Mouse (Mus musculus) heart, embryonic 12.5 days (tissue): ENCODE data around the gene Map2. TPM values are rescaled to one million over a fixed set of nuclear protein-coding genes. Genes with fewer than 3 reads are reported as not detected.

Experiments
- ATAC-seq: fragments of 200-750 bp; cut with Nextera tagmentation; 2 replicates; pipeline ENCODE4 v1.8.0; 2017; ENCODE audit warnings: moderate TSS enrichment, moderate library complexity; ENCODE audit not compliant: insufficient number of reproducible peaks, low FRiP score
- H3K27ac ChIP-seq: fragments of 300-500 bp; sonication (generic); 2 replicates; pipeline ENCODE4 v1.5.1; 2016; ENCODE audit warnings: mild to moderate bottlenecking, moderate library complexity; ENCODE audit not compliant: poor library complexity, severe bottlenecking
- H3K27me3 ChIP-seq: fragments of 300-500 bp; sonication (generic); replicated peaks from 2 replicates; pipeline ENCODE4 v1.6.1; 2016; ENCODE audit warnings: mild to moderate bottlenecking, moderate library complexity
- H3K36me3 ChIP-seq: fragments of 300-500 bp; sonication (generic); 2 replicates; pipeline ENCODE4 v1.6.1; 2016; ENCODE audit warnings: mild to moderate bottlenecking, moderate library complexity
- H3K4me1 ChIP-seq: fragments of 300-500 bp; sonication (generic); replicated peaks from 2 replicates; pipeline ENCODE4 v1.6.1; 2016; ENCODE audit warnings: mild to moderate bottlenecking
- H3K4me2 ChIP-seq: fragments of 300-500 bp; sonication (generic); 2 replicates; pipeline ENCODE4 v1.6.1; 2016; ENCODE audit warnings: mild to moderate bottlenecking, moderate library complexity
- H3K4me3 ChIP-seq: fragments of 300-500 bp; sonication (generic); 2 replicates; pipeline ENCODE4 v1.5.1; 2016; ENCODE audit warnings: mild to moderate bottlenecking
- H3K9ac ChIP-seq: fragments of 300-500 bp; sonication (generic); 2 replicates; pipeline ENCODE4 v1.6.1; 2016; ENCODE audit warnings: mild to moderate bottlenecking, moderate library complexity
- H3K9me3 ChIP-seq: fragments of 300-500 bp; sonication (generic); replicated peaks from 2 replicates; pipeline ENCODE4 v1.6.1; 2016; ENCODE audit warnings: mild to moderate bottlenecking, moderate library complexity
- WGBS: fragments of 180-500 bp; shearing (Covaris S2); methylation state at CpG from one replicate; pipeline ENCODE4 v1.1.7; 2016; 5-methylcytosine and 5-hydroxymethylcytosine counted together
- polyA plus RNA-seq: library from polyadenylated mRNA; unstranded; fragments of >200 nt; fragmentation: Nextera tagmentation; extraction: Ambion mirVana; gene quantifications from 2 replicates; pipeline ENCODE4 v1.2.1, GENCODE M21; 2016

Map2 gene
- polyA plus RNA-seq, 1 experiment from 2014 or later: 3.9 TPM

DNA sequence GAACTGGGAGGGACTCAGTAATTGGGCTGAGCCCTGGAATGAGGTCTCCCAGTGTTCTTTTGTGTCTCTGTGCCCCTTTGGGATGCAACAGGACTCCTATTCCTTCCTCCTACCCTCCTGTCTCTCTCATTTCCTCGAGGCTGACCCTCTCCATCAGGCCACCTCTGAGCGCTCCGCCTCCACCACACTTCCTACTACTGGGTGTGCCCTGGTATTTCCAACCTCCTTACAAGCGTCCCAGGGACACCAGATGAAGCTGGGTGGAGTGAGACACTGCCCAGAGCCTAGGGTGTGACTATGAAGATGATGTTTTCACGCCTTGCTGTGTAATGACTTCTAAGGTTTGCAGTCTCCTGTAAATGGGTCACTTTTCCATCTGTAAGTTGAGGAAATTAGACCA lies 1.4 kb upstream of the Map2 start:
- no peak overlapping the region for H3K27ac ChIP-seq
- WGBS: 48% methylated on average over 5 of the region's 5 CpGs
- ATAC-seq: no peak
- H3K36me3 ChIP-seq: no peaks in the 10 kb centered on the region
- no peak overlapping the region for H3K4me2 ChIP-seq
- H3K9ac ChIP-seq: no peak overlapping the region
- H3K4me1 ChIP-seq: no peaks in the 10 kb centered on the region
- peaks cover 10% of the 10 kb centered on the region for H3K27me3 ChIP-seq
- no peaks in the 10 kb centered on the region for H3K9me3 ChIP-seq
- no peak overlapping the region for H3K4me3 ChIP-seq

GRCm38 (mm10) chr1:66176012-66176837 lies 1.2 kb downstream of the Map2 start:
- Histone ChIP-seq H3K9me3 (no peaks in the 10 kb centered on the region), H3K4me2 (peak overlapping the region; percentile 89), H3K4me3 (no peak overlapping the region), H3K4me1 (no peaks in the 10 kb centered on the region), H3K27me3 (peaks cover 10% of the 10 kb centered on the region), H3K9ac (no peak overlapping the region), H3K27ac (no peak overlapping the region), H3K36me3 (no peaks in the 10 kb centered on the region)
- ATAC-seq: no peak
- 34% methylated on average over 9 of the region's 9 CpGs for WGBS

DNA sequence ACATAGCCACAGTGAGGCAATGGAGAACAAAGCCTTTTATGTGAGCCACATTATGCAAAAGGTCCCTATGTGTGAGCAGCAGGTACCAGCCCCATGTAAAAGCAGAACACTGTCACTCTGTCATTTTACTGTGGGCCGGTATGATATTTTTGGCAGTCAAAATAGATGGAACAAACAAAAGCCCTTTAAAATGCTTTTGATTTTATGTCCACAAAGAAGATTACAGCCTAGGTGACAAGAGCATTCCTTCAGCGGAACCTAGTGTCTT lies 1.7 kb downstream of the Map2 start:
- no peaks in the 10 kb centered on the region for H3K36me3 ChIP-seq
- peaks cover 10% of the 10 kb centered on the region for H3K27me3 ChIP-seq
- no peak overlapping the region for H3K4me2 ChIP-seq
- H3K4me3 ChIP-seq: no peak overlapping the region
- H3K9me3 ChIP-seq: no peaks in the 10 kb centered on the region
- 72% methylated on average over 2 of the region's 2 CpGs for WGBS
- H3K4me1 ChIP-seq: no peaks in the 10 kb centered on the region
- no peak overlapping the region for H3K27ac ChIP-seq
- ATAC-seq: no peak
- H3K9ac ChIP-seq: no peak overlapping the region

- H3K27ac ChIP-seq: no peak overlapping the region
- H3K27me3 ChIP-seq: peaks cover 10% of the 10 kb centered on the region
- H3K4me3 ChIP-seq: no peak overlapping the region
- no peak overlapping the region for H3K9ac ChIP-seq
- H3K4me2 ChIP-seq: no peak overlapping the region
- no peaks in the 10 kb centered on the region for H3K9me3 ChIP-seq
- no peaks in the 10 kb centered on the region for H3K36me3 ChIP-seq
- ATAC-seq: no peak
- 51% methylated on average over 4 of the region's 4 CpGs for WGBS
- no peaks in the 10 kb centered on the region for H3K4me1 ChIP-seq
Observed at GRCm38 (mm10) chr1:66177489-66178170, 2.6 kb downstream of the Map2 start.

- H3K4me3 ChIP-seq: no peak overlapping the region
- ATAC-seq: no peak
- H3K9ac ChIP-seq: no peak overlapping the region
- WGBS: 76% methylated on average over 12 of the region's 12 CpGs
- H3K4me2 ChIP-seq: no peak overlapping the region
- no peaks in the 10 kb centered on the region for H3K27me3 ChIP-seq
- no peak overlapping the region for H3K27ac ChIP-seq
- no peaks in the 10 kb centered on the region for H3K9me3 ChIP-seq
- H3K36me3 ChIP-seq: no peaks in the 10 kb centered on the region
- H3K4me1 ChIP-seq: no peaks in the 10 kb centered on the region
Observed at GRCm38 (mm10) chr1:66187016-66187681, 12.1 kb downstream of the Map2 start.

DNA sequence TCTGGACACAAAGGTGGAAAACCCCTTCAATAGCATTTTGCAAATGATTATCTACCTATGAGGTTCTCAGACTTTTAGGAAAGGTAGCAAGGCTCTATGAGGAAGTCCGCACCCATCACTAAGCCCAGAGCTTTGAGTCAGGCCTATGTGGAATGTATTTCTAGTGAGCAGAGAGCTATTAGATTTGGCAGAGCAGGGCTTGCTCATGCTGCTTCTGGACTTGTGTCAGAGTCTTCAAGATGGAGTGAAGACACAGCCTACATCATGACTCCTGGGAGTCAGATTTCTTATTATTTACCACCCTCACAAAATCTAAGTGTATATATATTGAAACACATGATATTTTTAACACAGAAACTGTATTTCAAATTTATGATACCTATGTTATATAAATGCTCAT lies 17.3 kb downstream of the Map2 start:
- H3K9me3 ChIP-seq: no peaks in the 10 kb centered on the region
- no peak for ATAC-seq

GRCm38 (mm10) chr1:66192891-66193290 lies 17.8 kb downstream of the Map2 start:
- ATAC-seq: no peak
- H3K4me2 ChIP-seq: no peak overlapping the region
- no peak overlapping the region for H3K27ac ChIP-seq
- WGBS: 72% methylated on average over 2 of the region's 2 CpGs
- no peak overlapping the region for H3K4me3 ChIP-seq
- H3K36me3 ChIP-seq: no peaks in the 10 kb centered on the region
- H3K27me3 ChIP-seq: no peaks in the 10 kb centered on the region
- H3K9me3 ChIP-seq: no peaks in the 10 kb centered on the region
- no peak overlapping the region for H3K9ac ChIP-seq
- H3K4me1 ChIP-seq: no peaks in the 10 kb centered on the region

More for the DNA sequence above, 17.3 kb downstream of the Map2 start:
- no peak overlapping the region for H3K9ac ChIP-seq
- H3K27ac ChIP-seq: no peak overlapping the region
- no peak overlapping the region for H3K4me3 ChIP-seq
- no peaks in the 10 kb centered on the region for H3K36me3 ChIP-seq
- 88% methylated on average over 1 of the region's 1 CpGs for WGBS
- no peaks in the 10 kb centered on the region for H3K27me3 ChIP-seq
- no peak overlapping the region for H3K4me2 ChIP-seq
- H3K4me1 ChIP-seq: no peaks in the 10 kb centered on the region

DNA sequence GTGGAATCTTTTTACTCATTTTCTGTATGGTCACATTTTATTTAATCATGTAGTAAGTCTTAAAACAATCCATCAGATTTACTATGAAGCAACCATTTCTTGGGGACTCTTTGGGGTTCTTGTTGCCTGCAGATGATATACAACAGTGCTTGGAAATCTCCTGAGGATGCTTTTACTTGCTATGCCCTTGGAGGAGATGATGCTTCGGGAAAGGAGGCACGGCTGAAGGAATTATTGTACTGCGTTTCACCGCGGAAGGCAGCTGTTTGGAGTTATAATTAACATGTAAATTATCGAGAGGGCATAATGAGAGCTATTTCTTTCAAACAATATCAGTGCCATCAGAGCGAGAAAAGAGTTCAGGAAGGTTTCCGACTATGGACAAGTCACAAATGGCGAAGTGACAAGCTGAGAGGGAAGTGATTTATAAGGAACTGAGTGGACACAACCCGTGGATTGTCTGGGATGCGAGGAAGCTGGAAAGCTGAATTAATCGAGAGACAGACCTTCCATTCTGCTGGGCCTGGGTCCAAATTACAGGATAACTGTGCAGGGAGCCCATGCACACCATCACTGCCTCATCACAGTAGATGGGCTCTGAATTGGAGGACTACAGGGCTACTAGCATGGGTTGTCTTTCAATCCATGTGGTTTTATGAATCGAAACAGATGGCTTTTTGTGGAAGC lies 20.1 kb downstream of the Map2 start:
- H3K4me2 ChIP-seq: no peak overlapping the region
- ATAC-seq: no peak
- no peak overlapping the region for H3K4me3 ChIP-seq
- no peak overlapping the region for H3K27ac ChIP-seq
- no peaks in the 10 kb centered on the region for H3K27me3 ChIP-seq
- no peak overlapping the region for H3K9ac ChIP-seq
- no peaks in the 10 kb centered on the region for H3K9me3 ChIP-seq
- H3K36me3 ChIP-seq: no peaks in the 10 kb centered on the region
- H3K4me1 ChIP-seq: no peaks in the 10 kb centered on the region
- 84% methylated on average over 13 of the region's 13 CpGs for WGBS

DNA sequence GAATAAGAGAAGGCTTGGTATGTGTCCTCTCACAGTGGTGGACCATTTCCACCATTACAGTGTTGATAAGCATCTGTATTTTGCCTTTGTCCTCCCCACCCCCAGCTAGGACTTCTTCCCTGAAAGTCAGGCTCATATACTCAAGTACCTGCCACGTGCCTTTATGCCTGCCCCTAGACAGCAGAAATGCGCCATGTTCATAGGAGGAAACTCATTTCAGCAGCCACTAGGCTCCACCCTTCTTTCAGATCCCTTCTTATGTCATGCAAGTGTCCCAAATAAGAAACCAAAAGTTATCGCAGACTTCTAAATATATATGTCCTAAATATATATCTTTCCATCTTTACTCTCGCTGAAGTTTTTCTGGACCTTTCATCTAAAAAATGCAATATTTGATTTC lies 21.2 kb downstream of the Map2 start:
- Histone ChIP-seq H3K27me3 (no peaks in the 10 kb centered on the region), H3K4me2 (no peak overlapping the region), H3K36me3 (no peaks in the 10 kb centered on the region), H3K9ac (no peak overlapping the region), H3K4me1 (no peaks in the 10 kb centered on the region), H3K4me3 (no peak overlapping the region), H3K9me3 (no peaks in the 10 kb centered on the region), H3K27ac (no peak overlapping the region)
- ATAC-seq: no peak
- WGBS: 81% methylated on average over 4 of the region's 4 CpGs

GRCm38 (mm10) chr1:66196716-66197115 lies 21.6 kb downstream of the Map2 start:
- Histone ChIP-seq H3K36me3 (no peaks in the 10 kb centered on the region), H3K4me2 (no peak overlapping the region), H3K9ac (no peak overlapping the region), H3K27me3 (no peaks in the 10 kb centered on the region), H3K4me3 (no peak overlapping the region), H3K9me3 (no peaks in the 10 kb centered on the region), H3K4me1 (0 out of 2 replicates have a peak, but pooled peaks cover 2% of the 10 kb centered on the region), H3K27ac (no peak overlapping the region)
- ATAC-seq: no peak
- WGBS: 82% methylated on average over 4 of the region's 4 CpGs

DNA sequence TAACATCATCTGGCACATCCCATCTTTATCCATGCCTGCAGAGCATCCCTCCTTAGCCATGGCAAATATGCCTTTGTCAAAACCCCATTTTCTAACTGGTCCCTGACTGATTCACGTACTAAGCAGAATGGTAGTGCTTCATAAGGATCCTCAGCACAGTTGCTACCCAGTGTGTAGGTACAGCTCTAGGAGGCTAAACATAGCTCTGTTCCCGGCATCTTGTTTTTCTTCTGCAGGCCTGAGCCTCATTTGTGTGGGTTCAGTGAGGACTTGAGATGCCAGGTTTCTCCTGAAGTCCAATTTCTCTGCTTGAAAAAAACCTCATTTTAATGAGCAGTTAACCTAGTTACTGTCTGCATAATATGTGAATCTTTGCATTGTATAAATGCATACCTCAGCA lies 30.4 kb downstream of the Map2 start:
- H3K9ac ChIP-seq: no peak overlapping the region
- no peaks in the 10 kb centered on the region for H3K27me3 ChIP-seq
- H3K27ac ChIP-seq: no peak overlapping the region
- H3K4me2 ChIP-seq: no peak overlapping the region
- H3K36me3 ChIP-seq: no peaks in the 10 kb centered on the region
- H3K9me3 ChIP-seq: no peaks in the 10 kb centered on the region
- H3K4me3 ChIP-seq: no peak overlapping the region
- H3K4me1 ChIP-seq: 0 out of 2 replicates have a peak, but pooled peaks cover 2% of the 10 kb centered on the region
- 76% methylated on average over 2 of the region's 2 CpGs for WGBS
- no peak for ATAC-seq
